Mouse (Mus musculus) liver, embryonic 14.5 days (tissue): ENCODE data around the gene Tbx6.

Source experiments
- CTCF ChIP-seq: IDR thresholded peaks from 2 replicates; pipeline ENCODE4 v1.5.1; 2016; ENCODE audit warnings: antibody characterized with exemption, low read depth, control low read depth
- EP300 ChIP-seq: IDR thresholded peaks from 2 replicates; pipeline ENCODE4 v1.6.1; 2016; ENCODE audit warnings: antibody characterized with exemption, low read depth

GRCm38 (mm10) chr7:126758539-126758938 lies 22.7 kb upstream of the Tbx6 start:
- TF ChIP-seq CTCF = no peak
- no peak for TF ChIP-seq EP300
